Mouse (Mus musculus): ENCODE results near the gene Fis1. TPM values are rescaled to one million over a fixed set of nuclear protein-coding genes. Genes with fewer than 3 reads are reported as not detected.
"Not testable (repeated sequence)": the region's sequence is repeated elsewhere in the genome, so short reads cannot be mapped to it uniquely, and the experiment has no call there.

Gene Fis1
- polyA plus RNA-seq, 1 experiment from 2014 or later, result 314 TPM

GRCm38 (mm10) chr5:136933930-136934329 lies 19.1 kb upstream of the Fis1 start:
- Histone ChIP-seq H3K36me3 (ENCODE audit: insufficient read depth) (no peaks in the 10 kb centered on the region), H3K4me2 (no peak overlapping the region), H3K4me1 (ENCODE audit: insufficient read depth) (no peaks in the 10 kb centered on the region), H3K27me3 (ENCODE audit: insufficient read depth, low read length) (no peaks in the 10 kb centered on the region), H3K27ac (ENCODE audit: low read depth) (no peak overlapping the region), H3K9me3 (ENCODE audit: low read depth, low read length) (no peaks in the 10 kb centered on the region), H3K9ac (no peak overlapping the region), H3K4me3 (ENCODE audit: low read depth, low read length) (no peak overlapping the region)
- DNase-seq, result no peak
- no peak for ATAC-seq (ENCODE audit: insufficient read depth)
- 77% methylated on average over 6 of the region's 6 CpGs for WGBS
- TF ChIP-seq CTCF (IDR thresholded peaks at IDR 0.05; ENCODE audit: low read depth), result no peak

- TF ChIP-seq CTCF (IDR thresholded peaks at IDR 0.05; ENCODE audit: low read depth), result peak; percentile 35
- Histone ChIP-seq H3K4me2 (no peak overlapping the region), H3K27me3 (ENCODE audit: insufficient read depth, low read length) (no peaks in the 10 kb centered on the region), H3K4me1 (ENCODE audit: insufficient read depth) (no peaks in the 10 kb centered on the region), H3K4me3 (ENCODE audit: low read depth, low read length) (no peak overlapping the region), H3K36me3 (ENCODE audit: insufficient read depth) (no peaks in the 10 kb centered on the region), H3K27ac (ENCODE audit: low read depth) (no peak overlapping the region), H3K9ac (no peak overlapping the region), H3K9me3 (ENCODE audit: low read depth, low read length) (no peaks in the 10 kb centered on the region)
- 59% methylated on average over 7 of the region's 7 CpGs for WGBS
- no peak for ATAC-seq (ENCODE audit: insufficient read depth)
- DNase-seq, result no peak
These were observed 17.0 kb upstream of the Fis1 start for GRCm38 (mm10) chr5:136935905-136936695.

DNA sequence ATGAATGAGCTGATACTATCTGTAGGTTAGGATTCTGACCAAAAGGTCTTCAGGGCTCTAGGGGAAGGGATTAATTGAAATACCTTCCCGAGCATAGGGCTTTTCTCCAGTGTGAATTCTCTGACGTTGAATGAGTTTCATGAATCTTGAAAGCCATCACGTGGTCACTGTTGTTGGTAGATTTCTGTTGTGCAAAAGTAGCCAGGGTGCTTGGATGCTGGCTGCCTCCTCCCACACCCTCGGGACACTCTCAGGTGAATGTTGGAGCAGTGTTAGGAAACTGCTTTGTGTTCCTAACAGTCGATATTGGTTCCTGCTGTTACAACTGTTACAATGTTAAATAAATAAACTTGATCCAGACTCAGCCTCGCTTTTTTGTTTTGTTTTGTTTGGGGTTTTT lies 16.3 kb upstream of the Fis1 start:
- no peaks in the 10 kb centered on the region for H3K4me1 ChIP-seq (ENCODE audit: insufficient read depth)
- no peak for TF ChIP-seq CTCF (IDR thresholded peaks at IDR 0.05; ENCODE audit: low read depth)
- 76% methylated on average over 6 of the region's 6 CpGs for WGBS
- no peak overlapping the region for H3K27ac ChIP-seq (ENCODE audit: low read depth)
- no peak overlapping the region for H3K9ac ChIP-seq
- no peak overlapping the region for H3K4me3 ChIP-seq (ENCODE audit: low read depth, low read length)
- no peaks in the 10 kb centered on the region for H3K36me3 ChIP-seq (ENCODE audit: insufficient read depth)
- ATAC-seq (ENCODE audit: insufficient read depth), result no peak
- no peak for DNase-seq
- H3K27me3 ChIP-seq (ENCODE audit: insufficient read depth, low read length), result no peaks in the 10 kb centered on the region
- no peaks in the 10 kb centered on the region for H3K9me3 ChIP-seq (ENCODE audit: low read depth, low read length)
- no peak overlapping the region for H3K4me2 ChIP-seq

DNA sequence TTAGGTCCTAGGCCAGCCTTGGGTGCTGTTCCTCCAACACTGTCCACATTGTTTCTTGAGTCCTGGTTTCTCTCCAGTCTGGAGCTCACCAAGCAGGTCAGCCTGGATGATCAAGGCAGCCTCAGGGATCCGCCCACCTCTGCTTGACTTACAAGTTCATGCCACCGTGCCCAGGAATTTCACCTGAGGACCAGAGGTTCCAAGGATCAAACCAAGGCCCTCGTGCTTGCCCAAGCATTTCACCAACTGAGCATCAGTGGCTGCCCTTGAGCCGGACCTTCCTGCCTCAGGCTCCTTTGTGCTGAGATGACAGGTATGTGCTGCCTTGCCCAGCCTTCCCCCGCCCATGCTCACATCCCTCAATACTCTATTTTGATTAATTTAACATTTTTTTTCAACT lies 15.5 kb upstream of the Fis1 start:
- DNase-seq (no peak), ATAC-seq (ENCODE audit: insufficient read depth) (no peak)
- H3K9ac ChIP-seq, result no peak overlapping the region
- H3K27ac ChIP-seq (ENCODE audit: low read depth), result no peak overlapping the region
- H3K4me1 ChIP-seq (ENCODE audit: insufficient read depth), result no peaks in the 10 kb centered on the region; the same call in 1 of the 2 replicates
- no peak overlapping the region for H3K4me2 ChIP-seq
- H3K36me3 ChIP-seq (ENCODE audit: insufficient read depth), result no peaks in the 10 kb centered on the region
- H3K4me3 ChIP-seq (ENCODE audit: low read depth, low read length), result no peak overlapping the region
- no peaks in the 10 kb centered on the region for H3K9me3 ChIP-seq (ENCODE audit: low read depth, low read length)
- no peak for TF ChIP-seq CTCF (IDR thresholded peaks at IDR 0.05; ENCODE audit: low read depth)
- no peaks in the 10 kb centered on the region for H3K27me3 ChIP-seq (ENCODE audit: insufficient read depth, low read length)
- 82% methylated on average over 5 of the region's 5 CpGs for WGBS

DNA sequence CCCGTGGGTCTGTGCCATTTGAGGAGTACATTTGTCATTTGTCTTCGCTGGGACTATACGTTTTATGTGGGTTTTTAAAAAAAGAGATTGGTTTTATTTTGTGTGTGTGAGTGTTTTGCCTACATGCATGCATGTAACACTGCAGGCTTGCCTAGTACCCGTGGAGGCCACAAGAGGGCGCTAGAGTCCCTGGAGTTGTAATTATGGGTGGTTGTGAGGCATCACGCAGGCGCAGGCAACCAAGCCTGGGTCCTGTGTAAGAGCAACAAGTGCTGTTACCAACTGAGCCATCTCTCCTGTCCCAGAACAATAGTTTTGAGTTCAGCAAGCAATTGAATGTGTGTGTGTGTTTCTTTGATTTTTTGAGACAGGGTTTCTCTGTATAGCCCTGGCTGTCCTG lies 13.8 kb upstream of the Fis1 start:
- no peak overlapping the region for H3K9ac ChIP-seq
- 66% methylated on average over 7 of the region's 7 CpGs for WGBS
- ATAC-seq (ENCODE audit: insufficient read depth) (no peak), DNase-seq (no peak)
- TF ChIP-seq CTCF (IDR thresholded peaks at IDR 0.05; ENCODE audit: low read depth), result peak; percentile 55
- no peaks in the 10 kb centered on the region; the same call in 1 of the 2 replicates for H3K4me1 ChIP-seq (ENCODE audit: insufficient read depth)
- H3K27me3 ChIP-seq (ENCODE audit: insufficient read depth, low read length), result no peaks in the 10 kb centered on the region
- H3K27ac ChIP-seq (ENCODE audit: low read depth), result no peak overlapping the region
- H3K9me3 ChIP-seq (ENCODE audit: low read depth, low read length), result no peaks in the 10 kb centered on the region
- no peak overlapping the region for H3K4me2 ChIP-seq
- H3K36me3 ChIP-seq (ENCODE audit: insufficient read depth), result no peaks in the 10 kb centered on the region
- no peak overlapping the region for H3K4me3 ChIP-seq (ENCODE audit: low read depth, low read length)

- not testable (repeated sequence) for H3K4me3 ChIP-seq (ENCODE audit: low read depth, low read length); H3K27ac ChIP-seq (ENCODE audit: low read depth); H3K9ac ChIP-seq; H3K9me3 ChIP-seq (ENCODE audit: low read depth, low read length); H3K4me1 ChIP-seq (ENCODE audit: insufficient read depth); DNase-seq; H3K36me3 ChIP-seq (ENCODE audit: insufficient read depth); H3K4me2 ChIP-seq; ATAC-seq (ENCODE audit: insufficient read depth); H3K27me3 ChIP-seq (ENCODE audit: insufficient read depth, low read length)
- WGBS, result 77% methylated on average over 6 of the region's 6 CpGs
These were observed 13.0 kb upstream of the Fis1 start for GRCm38 (mm10) chr5:136940029-136940428.

DNA sequence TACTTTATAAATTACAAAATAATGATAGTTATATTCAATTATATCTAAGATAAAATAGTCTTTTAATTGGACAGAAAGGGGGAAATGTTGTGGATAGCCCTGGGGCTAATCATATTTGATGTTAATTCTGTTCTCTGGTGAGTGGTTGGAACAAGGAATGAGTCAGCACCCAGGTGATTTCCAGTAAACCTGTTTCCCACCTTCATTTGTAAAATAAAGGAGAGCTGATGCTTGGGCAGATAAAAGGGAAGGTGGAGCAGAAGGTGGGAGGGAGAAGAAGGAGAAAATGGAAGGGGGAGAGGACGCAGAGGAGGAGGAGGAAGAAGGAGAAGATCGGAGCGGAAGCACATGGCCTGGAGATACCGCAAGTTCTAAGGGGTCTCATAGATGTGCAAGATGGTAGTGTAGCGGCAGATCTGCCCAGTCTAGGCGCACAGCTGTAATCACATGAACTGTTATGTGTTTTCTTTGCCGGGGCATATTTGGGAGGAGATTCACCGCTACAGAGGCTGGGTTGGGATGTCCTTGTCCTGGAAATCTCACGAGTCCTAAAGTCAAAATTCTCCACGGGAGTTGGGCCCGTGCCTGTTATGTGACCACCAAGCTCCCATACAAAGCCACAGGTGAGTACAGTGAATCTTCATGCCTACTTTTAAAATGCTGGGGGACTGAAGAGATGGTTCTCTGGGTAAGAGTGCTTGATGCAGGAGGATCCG lies 12.1 kb upstream of the Fis1 start:
- Histone ChIP-seq H3K36me3 (ENCODE audit: insufficient read depth) (no peaks in the 10 kb centered on the region), H3K9me3 (ENCODE audit: low read depth, low read length) (no peaks in the 10 kb centered on the region), H3K27ac (ENCODE audit: low read depth) (no peak overlapping the region), H3K4me2 (no peak overlapping the region), H3K9ac (no peak overlapping the region), H3K4me1 (ENCODE audit: insufficient read depth) (no peaks in the 10 kb centered on the region; the same call in 1 of the 2 replicates), H3K4me3 (ENCODE audit: low read depth, low read length) (no peak overlapping the region), H3K27me3 (ENCODE audit: insufficient read depth, low read length) (no peaks in the 10 kb centered on the region)
- 86% methylated on average over 12 of the region's 12 CpGs for WGBS
- ATAC-seq (ENCODE audit: insufficient read depth), result no peak
- no peak for DNase-seq
- no peak for TF ChIP-seq CTCF (IDR thresholded peaks at IDR 0.05; ENCODE audit: low read depth)
